In the genomic region with DNA sequence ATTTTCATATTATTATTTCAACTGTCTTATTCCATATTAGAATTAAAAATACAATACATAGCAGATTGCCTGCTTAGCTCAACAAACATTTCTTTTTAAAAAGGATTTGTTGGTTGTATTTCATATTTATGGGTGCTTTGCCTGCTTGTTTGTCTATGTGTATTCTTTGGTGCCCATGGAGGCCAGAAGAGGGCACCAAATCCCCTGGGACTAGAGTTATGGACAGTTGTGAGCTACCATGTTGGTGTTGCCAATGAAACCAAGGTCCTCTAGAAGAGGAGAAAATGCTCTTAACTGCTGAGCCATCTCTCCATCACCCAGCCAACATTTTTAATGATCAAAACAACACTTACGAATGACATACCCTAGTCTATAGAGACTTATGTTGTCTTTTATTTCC, we compare ENCODE assay signal across 11 mouse cellular contexts.
DNase-seq lines count a peak whose midpoint lies in the region; ATAC-seq and TF ChIP-seq lines count a peak whose summit lies in the region.
"Had no signal": no experiment of that assay in that cellular context is flagged by ENCODE, and none has a peak within 500 bp of the region (broad histone marks: within the 10 kb centered on the region; RNA-seq: fewer than 3 reads in every experiment).

No protein-coding gene starts in this region.

- TF ChIP-seq EP300 in lung, postnatal 0 days (IDR thresholded peaks at IDR 0.05): no peak

- no peaks in the 10 kb centered on the region; the same call in none of the 2 replicates for H3K4me1 ChIP-seq in cerebellum, adult 2 months (ENCODE audit: control insufficient read depth, insufficient read depth, low read length)
- H3K4me1 ChIP-seq in lung, postnatal 0 days (ENCODE audit: insufficient read depth, low read depth, low read length): no peaks in the 10 kb centered on the region
- H3K4me1 ChIP-seq in hindbrain, embryonic 16.5 days (ENCODE audit: control insufficient read depth, insufficient read depth, low read depth, low read length): no peaks in the 10 kb centered on the region
- H3K4me1 ChIP-seq: hindbrain, embryonic 10.5 days; stomach, embryonic 15.5 days had no signal

- ATAC-seq in lung, postnatal 0 days: no peak
- peak; percentile 59; the same call in 1 of the 2 replicates for ATAC-seq in common myeloid progenitor, adult 5-6 weeks (replicated peaks; ENCODE audit: low read depth, poor library complexity, severe bottlenecking)
- no peak for ATAC-seq in hindbrain, embryonic 16.5 days

- no peak for TF ChIP-seq POLR2A in cerebellum, adult 2 months (IDR thresholded peaks at IDR 0.05; ENCODE audit: borderline replicate concordance, insufficient read depth, low read length)

- peak; percentile 41; the same call in 1 of the 2 replicates for TF ChIP-seq CTCF in cerebellum, adult 2 months (IDR thresholded peaks at IDR 0.05; ENCODE audit: borderline replicate concordance, insufficient read depth, low read depth, low read length)
- TF ChIP-seq CTCF in lung, postnatal 0 days (IDR thresholded peaks at IDR 0.05): peak; percentile 57

- no peak overlapping the region for H3K4me2 ChIP-seq in lung, postnatal 0 days (replicated peaks; ENCODE audit: low read depth, low read length)
- H3K4me2 ChIP-seq in hindbrain, embryonic 16.5 days (ENCODE audit: low read length): no peak overlapping the region
- H3K4me2 ChIP-seq: stomach, embryonic 15.5 days had no signal

- H3K27ac ChIP-seq in cerebellum, adult 2 months (ENCODE audit: insufficient read depth, low read length): no peak overlapping the region
- H3K27ac ChIP-seq in lung, postnatal 0 days (ENCODE audit: low read length): no peak overlapping the region
- H3K27ac ChIP-seq in hindbrain, embryonic 16.5 days (ENCODE audit: low read depth, low read length): no peak overlapping the region
- H3K27ac ChIP-seq: hindbrain, embryonic 10.5 days; macrophage; stomach, embryonic 15.5 days had no signal

- 98% methylated on average over 1 of the region's 1 CpGs for WGBS in cerebellum, adult 2 months
- WGBS in lung, postnatal 0 days: 100% methylated on average over 1 of the region's 1 CpGs
- WGBS in hindbrain, embryonic 16.5 days: 98% methylated on average over 1 of the region's 1 CpGs

- H3K36me3 ChIP-seq in lung, postnatal 0 days (ENCODE audit: insufficient read depth, low read length): no peaks in the 10 kb centered on the region
- no peaks in the 10 kb centered on the region; the same call in 1 of the 2 replicates for H3K36me3 ChIP-seq in splenic B cell, adult 2 months (ENCODE audit: control insufficient read depth, insufficient read depth, low read length, poor library complexity, severe bottlenecking)
- H3K36me3 ChIP-seq in hindbrain, embryonic 16.5 days (ENCODE audit: control insufficient read depth, insufficient read depth, low read length): no peaks in the 10 kb centered on the region
- H3K36me3 ChIP-seq: hindbrain, embryonic 10.5 days; stomach, embryonic 15.5 days had no signal

- no peak for DNase-seq in cerebellum, adult 2 months
- DNase-seq in cerebellum, postnatal 4 days (ENCODE audit: low spot score in 2 of 2): no peak
- DNase-seq in lung, postnatal 0 days (ENCODE audit: low spot score): no peak
- no peak for DNase-seq in lung, adult 18-20 months
- peak; percentile 37 for DNase-seq in splenic B cell, adult 2 months (ENCODE audit: low read depth, low spot score)
- no peak for DNase-seq in cerebellum, adult 11-12 months

- H3K4me3 ChIP-seq in cerebellum, adult 2 months (replicated peaks; ENCODE audit: insufficient read depth, low read depth, low read length): no peak overlapping the region
- H3K4me3 ChIP-seq in lung, postnatal 0 days (ENCODE audit: low read depth, low read length): no peak overlapping the region
- H3K4me3 ChIP-seq in hindbrain, embryonic 16.5 days (ENCODE audit: low read length): no peak overlapping the region
- H3K4me3 ChIP-seq: hindbrain, embryonic 10.5 days; stomach, embryonic 15.5 days had no signal

- H3K9me3 ChIP-seq in lung, postnatal 0 days (ENCODE audit: low read length): no peaks in the 10 kb centered on the region
- no peaks in the 10 kb centered on the region for H3K9me3 ChIP-seq in hindbrain, embryonic 16.5 days (ENCODE audit: control insufficient read depth, low read length)
- H3K9me3 ChIP-seq: hindbrain, embryonic 10.5 days; stomach, embryonic 15.5 days had no signal

- no peaks in the 10 kb centered on the region for H3K27me3 ChIP-seq in cerebellum, adult 2 months (ENCODE audit: control insufficient read depth, insufficient read depth, low read length)
- no peaks in the 10 kb centered on the region for H3K27me3 ChIP-seq in lung, postnatal 0 days (replicated peaks; ENCODE audit: insufficient read depth, low read length)
- no peaks in the 10 kb centered on the region for H3K27me3 ChIP-seq in splenic B cell, adult 2 months (ENCODE audit: control insufficient read depth, insufficient read depth, low read length, poor library complexity, severe bottlenecking)
- no peaks in the 10 kb centered on the region for H3K27me3 ChIP-seq in hindbrain, embryonic 16.5 days (replicated peaks; ENCODE audit: control insufficient read depth, insufficient read depth, low read length)
- H3K27me3 ChIP-seq: stomach, embryonic 15.5 days had no signal

- no peak overlapping the region for H3K9ac ChIP-seq in lung, postnatal 0 days (replicated peaks; ENCODE audit: low read depth)
- H3K9ac ChIP-seq in hindbrain, embryonic 16.5 days (ENCODE audit: low read depth, low read length): no peak overlapping the region
- H3K9ac ChIP-seq: stomach, embryonic 15.5 days had no signal
